Mouse (Mus musculus) liver, adult (tissue): Measurements from ENCODE around the gene Epha7.

ENCODE experiments used
- GATA4 ChIP-seq: IDR thresholded peaks from 2 replicates; pipeline ENCODE4 v1.6.1; 2014; ENCODE audit warnings: mild to moderate bottlenecking, low read length; ENCODE audit not compliant: insufficient replicate concordance

The Epha7 gene

GRCm38 (mm10) chr4:28871615-28872014, 58.7 kb downstream of the Epha7 start:
- TF ChIP-seq GATA4: no peak

GRCm38 (mm10) chr4:28881271-28882044, 68.5 kb downstream of the Epha7 start:
- no peak for TF ChIP-seq GATA4

- TF ChIP-seq GATA4: no peak
Observed at GRCm38 (mm10) chr4:28889630-28890029, 76.7 kb downstream of the Epha7 start.

DNA sequence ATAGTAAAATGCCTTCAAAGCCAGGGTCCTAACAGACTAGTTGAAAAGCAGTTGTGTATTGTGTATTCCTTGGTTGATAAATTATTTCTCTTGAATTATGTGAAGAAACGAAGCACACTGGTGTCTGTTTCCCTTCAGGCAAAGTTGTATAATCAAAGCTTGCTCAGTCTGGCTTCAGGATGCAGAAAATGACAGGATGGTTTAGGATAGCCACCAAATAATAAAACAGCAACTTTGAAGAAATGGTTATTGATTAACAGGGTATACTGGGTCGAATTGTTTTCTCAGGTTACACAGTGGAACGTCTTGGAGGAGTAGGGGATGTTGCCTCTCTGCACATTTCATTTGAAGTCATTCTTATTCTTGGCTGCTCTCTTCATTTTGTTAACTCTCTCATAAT, 77.2 kb downstream of the Epha7 start:
- TF ChIP-seq GATA4: no peak

DNA sequence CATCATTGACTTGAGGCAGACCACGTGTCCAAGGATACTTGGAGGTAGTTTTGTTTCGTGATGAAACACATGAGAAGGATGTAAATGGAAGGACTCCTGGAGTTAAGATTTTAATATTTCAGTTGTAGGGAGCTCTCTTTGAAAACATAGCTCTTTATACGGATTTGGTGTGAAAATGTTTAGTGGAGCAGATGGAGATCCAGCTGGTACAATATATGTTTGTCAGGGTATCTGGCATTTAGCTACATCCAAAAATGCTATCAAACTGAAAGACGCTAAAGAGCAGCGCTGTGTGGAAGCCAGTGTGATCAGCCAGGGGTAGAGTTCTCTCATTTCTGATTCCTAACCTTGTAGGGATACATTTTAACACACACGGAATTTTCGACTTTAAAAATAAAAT, 82.5 kb downstream of the Epha7 start:
- no peak for TF ChIP-seq GATA4

- no peak for TF ChIP-seq GATA4
Observed at GRCm38 (mm10) chr4:28899373-28899772, 86.4 kb downstream of the Epha7 start.

DNA sequence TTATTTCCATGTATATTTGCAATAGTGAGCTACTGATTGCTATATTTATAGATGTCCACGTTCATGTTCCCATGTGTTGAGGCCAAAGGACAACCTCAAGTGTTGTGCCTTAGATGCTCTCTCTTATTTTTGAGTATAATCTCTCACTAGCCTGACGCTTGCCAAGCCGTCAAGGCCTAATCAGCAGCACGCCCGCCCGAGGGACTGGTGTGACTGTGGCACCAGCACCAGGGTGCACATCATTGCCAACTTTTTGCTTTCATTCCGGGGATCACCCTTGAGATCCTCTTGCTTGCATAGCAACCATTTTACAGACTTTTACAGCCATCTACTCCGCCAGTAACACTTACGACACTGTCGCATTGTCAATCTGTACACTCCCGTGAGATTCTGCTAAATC, 86.9 kb downstream of the Epha7 start:
- no peak for TF ChIP-seq GATA4

DNA sequence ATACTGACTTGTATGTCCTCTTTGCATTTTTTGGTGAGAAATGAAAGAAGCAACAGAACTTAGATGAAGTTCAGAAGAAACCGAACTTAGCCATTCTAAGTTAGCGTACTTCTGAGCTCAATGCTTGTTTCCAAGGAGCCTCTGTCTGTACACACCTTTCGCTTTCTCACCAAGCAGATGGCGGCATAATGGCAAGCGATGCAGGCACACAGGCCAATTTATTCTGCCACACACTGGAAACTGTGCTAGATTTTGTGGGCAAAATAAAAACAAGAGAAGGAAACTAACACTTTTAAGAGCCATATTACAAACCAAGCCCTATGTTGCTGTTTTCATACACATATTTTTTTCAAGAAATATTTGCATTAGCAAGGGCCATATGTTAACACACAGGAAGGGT, 88.6 kb downstream of the Epha7 start:
- TF ChIP-seq GATA4: no peak

DNA sequence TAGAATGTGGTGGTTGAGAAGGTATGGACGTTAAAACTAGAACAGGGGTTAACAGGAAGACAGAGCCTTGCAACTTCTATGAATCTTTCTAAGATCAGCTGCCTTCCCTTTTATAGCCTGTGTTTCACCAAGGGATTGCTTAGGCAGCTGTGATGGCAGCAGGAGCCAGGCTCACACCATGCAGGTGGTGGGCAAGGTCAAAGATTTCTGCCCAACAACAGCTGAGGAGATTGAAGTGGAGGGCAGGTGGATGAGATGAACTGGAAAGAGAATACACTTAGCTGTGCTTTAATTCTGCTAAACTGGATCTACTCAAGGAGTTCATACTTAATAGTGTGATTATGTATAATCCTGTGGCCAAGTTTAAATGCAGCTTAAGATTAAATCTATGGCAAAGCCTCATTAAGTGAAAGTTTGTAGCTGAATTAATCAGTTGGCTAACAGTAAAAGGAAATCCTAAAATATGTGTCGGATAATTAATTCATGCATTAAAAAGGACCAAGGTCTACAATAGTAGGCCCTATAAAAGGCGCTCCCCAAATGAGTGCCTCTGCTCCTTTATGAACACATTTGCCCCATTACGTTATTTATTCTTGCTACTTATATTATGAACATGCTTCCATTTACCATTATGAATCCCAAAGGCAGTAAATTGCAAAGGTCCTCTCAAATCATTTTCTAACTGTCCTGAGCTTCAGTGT, 89.2 kb downstream of the Epha7 start:
- no peak for TF ChIP-seq GATA4

DNA sequence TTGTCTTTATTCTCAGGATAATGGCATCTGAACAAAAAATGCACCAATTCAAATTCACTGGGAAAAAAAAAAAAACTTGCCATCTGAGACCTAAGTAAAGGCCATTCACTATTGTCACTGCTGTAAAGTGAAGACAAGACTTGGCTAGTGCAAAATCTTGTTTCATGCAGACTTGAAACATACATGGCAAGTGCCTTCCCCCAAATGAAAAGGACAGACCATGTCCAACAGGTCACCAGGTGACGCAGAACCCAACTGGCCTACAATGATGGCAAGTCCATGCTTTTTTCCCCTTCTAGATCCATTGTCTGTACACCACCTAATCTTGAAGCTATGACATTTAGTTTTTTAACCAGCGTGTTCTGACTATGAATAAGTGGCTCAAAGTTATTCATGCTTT, 94.1 kb downstream of the Epha7 start:
- no peak for TF ChIP-seq GATA4

DNA sequence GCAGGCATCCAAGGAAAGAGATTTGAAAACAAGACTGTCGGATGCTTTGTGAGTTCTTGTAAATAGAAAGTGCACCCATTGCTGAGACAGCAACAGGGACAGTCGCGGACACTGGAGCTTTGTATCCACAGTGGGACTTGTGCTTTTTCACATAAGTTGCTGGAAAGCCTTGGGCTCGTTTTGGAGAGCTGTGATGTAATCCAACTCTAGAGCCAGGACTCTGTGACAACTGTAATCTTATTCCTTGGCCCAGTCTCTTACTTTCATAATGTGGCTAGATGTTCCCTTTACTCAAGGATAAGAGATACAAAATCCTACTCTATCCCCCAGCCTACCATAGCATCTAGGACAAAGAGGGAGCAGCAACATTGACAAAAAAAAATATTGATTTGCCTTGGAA, 97.2 kb downstream of the Epha7 start:
- no peak for TF ChIP-seq GATA4

GRCm38 (mm10) chr4:28912028-28912427, 99.1 kb downstream of the Epha7 start:
- no peak for TF ChIP-seq GATA4

DNA sequence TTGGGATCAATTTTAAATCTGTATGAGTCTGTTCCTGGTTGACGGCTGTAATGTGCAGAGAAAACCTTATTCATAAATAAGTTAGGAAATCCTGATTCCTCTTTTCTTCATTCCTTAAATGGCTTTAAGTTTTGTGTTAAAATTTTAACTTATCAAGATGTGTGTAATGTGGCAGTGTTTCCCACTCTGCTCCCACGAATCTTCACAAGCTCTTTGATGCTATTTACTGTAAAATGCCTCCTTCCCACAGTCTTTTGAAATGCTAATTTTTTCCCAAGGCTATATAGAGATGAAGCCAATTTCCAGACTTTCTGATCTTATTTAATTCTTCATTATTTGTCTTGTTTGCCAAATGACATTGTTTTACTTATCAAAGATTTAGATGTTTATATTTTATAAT, 100.7 kb downstream of the Epha7 start:
- no peak for TF ChIP-seq GATA4

GRCm38 (mm10) chr4:28920645-28921044, 107.7 kb downstream of the Epha7 start:
- no peak for TF ChIP-seq GATA4

DNA sequence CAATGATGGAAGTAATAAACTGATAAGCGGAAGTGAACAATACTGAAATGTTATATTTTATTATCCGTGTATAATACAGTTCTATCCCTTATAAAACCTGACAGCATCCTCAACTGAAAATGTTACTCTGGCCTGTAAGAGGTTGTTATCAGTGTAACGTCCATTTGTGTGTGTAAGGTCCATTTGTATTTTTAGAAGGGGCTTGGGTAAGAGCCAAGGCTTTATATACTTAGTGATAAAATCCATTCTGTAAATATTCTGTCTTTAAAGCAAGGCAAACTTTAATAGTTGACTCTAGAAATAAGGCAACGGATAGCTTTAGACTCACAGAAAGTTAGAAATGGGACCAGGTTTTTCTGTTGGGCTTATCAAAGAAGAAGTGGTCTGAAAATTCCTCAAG, 113.1 kb downstream of the Epha7 start:
- TF ChIP-seq GATA4: no peak

- no peak for TF ChIP-seq GATA4
Observed at GRCm38 (mm10) chr4:28933431-28933830, 120.5 kb downstream of the Epha7 start.

DNA sequence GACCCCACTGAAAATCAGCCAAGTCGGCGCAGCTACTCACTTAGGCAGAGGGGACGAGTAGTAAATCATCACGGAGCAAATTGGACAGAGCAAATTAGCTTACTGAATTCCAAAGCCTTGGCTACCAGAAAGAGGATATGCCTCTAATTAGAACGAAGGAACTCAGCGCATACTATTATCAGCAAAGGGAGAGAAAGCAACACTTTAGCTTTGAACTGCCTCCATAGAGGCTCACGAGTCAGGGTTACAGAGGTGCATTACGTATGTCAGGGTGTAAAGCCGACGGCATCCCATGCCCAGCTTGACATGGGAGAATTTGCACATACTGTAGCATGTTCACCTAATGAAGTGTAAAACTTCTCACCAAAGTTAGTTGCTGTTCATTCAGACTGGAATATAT, 121.9 kb downstream of the Epha7 start:
- no peak for TF ChIP-seq GATA4
